Mouse (Mus musculus): ENCODE measurements around the gene Gal3st4.

The Gal3st4 gene

GRCm38 (mm10) chr5:138262582-138263240, 9.9 kb downstream of the Gal3st4 start:
- DNase-seq (ENCODE audit: extremely low read depth, low read depth, low spot score): no peak

GRCm38 (mm10) chr5:138262001-138262400, 10.6 kb downstream of the Gal3st4 start:
- no peak for DNase-seq (ENCODE audit: extremely low read depth, low read depth, low spot score)

GRCm38 (mm10) chr5:138260834-138261233, 11.8 kb downstream of the Gal3st4 start:
- DNase-seq (ENCODE audit: extremely low read depth, low read depth, low spot score): no peak

- no peak for DNase-seq (ENCODE audit: extremely low read depth, low read depth, low spot score)
Observed at GRCm38 (mm10) chr5:138260051-138260450, 12.6 kb downstream of the Gal3st4 start.

GRCm38 (mm10) chr5:138258993-138259392, 13.6 kb downstream of the Gal3st4 start:
- DNase-seq (ENCODE audit: extremely low read depth, low read depth, low spot score): no peak

- DNase-seq (ENCODE audit: extremely low read depth, low read depth, low spot score): no peak
Observed at GRCm38 (mm10) chr5:138258542-138258941, 14.1 kb downstream of the Gal3st4 start.

GRCm38 (mm10) chr5:138258078-138258477, 14.6 kb downstream of the Gal3st4 start:
- no peak for DNase-seq (ENCODE audit: extremely low read depth, low read depth, low spot score)

GRCm38 (mm10) chr5:138257585-138257978, 15.1 kb downstream of the Gal3st4 start:
- DNase-seq (ENCODE audit: extremely low read depth, low read depth, low spot score): no peak

- DNase-seq (ENCODE audit: extremely low read depth, low read depth, low spot score): no peak
Observed at GRCm38 (mm10) chr5:138256966-138257584, 15.6 kb downstream of the Gal3st4 start.

- no peak for DNase-seq (ENCODE audit: extremely low read depth, low read depth, low spot score)
Observed at GRCm38 (mm10) chr5:138256094-138256467, 16.6 kb downstream of the Gal3st4 start.

- DNase-seq (ENCODE audit: extremely low read depth, low read depth, low spot score): peak; percentile 89
Observed at GRCm38 (mm10) chr5:138255353-138256093, 17.1 kb downstream of the Gal3st4 start, which contains the start of gene Lamtor4. Lamtor4 (plus strand) TSS chr5:138255482.

- no peak for DNase-seq (ENCODE audit: extremely low read depth, low read depth, low spot score)
Observed at GRCm38 (mm10) chr5:138253061-138253460, 19.6 kb downstream of the Gal3st4 start.

GRCm38 (mm10) chr5:138251144-138251543, 21.5 kb downstream of the Gal3st4 start:
- no peak for DNase-seq (ENCODE audit: extremely low read depth, low read depth, low spot score)

GRCm38 (mm10) chr5:138241511-138241910, 31.1 kb downstream of the Gal3st4 start:
- DNase-seq (ENCODE audit: extremely low read depth, low read depth, low spot score): no peak

- no peak for DNase-seq (ENCODE audit: extremely low read depth, low read depth, low spot score)
Observed at GRCm38 (mm10) chr5:138234224-138234623, 38.4 kb downstream of the Gal3st4 start.

GRCm38 (mm10) chr5:138233778-138234177, 38.9 kb downstream of the Gal3st4 start:
- no peak for DNase-seq (ENCODE audit: extremely low read depth, low read depth, low spot score)

GRCm38 (mm10) chr5:138229511-138229910, 43.1 kb downstream of the Gal3st4 start:
- DNase-seq (ENCODE audit: extremely low read depth, low read depth, low spot score): no peak

GRCm38 (mm10) chr5:138228026-138228425, 44.6 kb downstream of the Gal3st4 start:
- DNase-seq (ENCODE audit: extremely low read depth, low read depth, low spot score): no peak

GRCm38 (mm10) chr5:138227367-138227766, 45.3 kb downstream of the Gal3st4 start:
- DNase-seq (ENCODE audit: extremely low read depth, low read depth, low spot score): no peak

GRCm38 (mm10) chr5:138226491-138226890, 46.1 kb downstream of the Gal3st4 start:
- DNase-seq (ENCODE audit: extremely low read depth, low read depth, low spot score): no peak

- no peak for DNase-seq (ENCODE audit: extremely low read depth, low read depth, low spot score)
Observed at GRCm38 (mm10) chr5:138225700-138226099, 46.9 kb downstream of the Gal3st4 start, which contains the start of gene Nxpe5. Nxpe5 (plus strand) TSS chr5:138225898.

- DNase-seq (ENCODE audit: extremely low read depth, low read depth, low spot score): no peak
Observed at GRCm38 (mm10) chr5:138223287-138223686, 49.4 kb downstream of the Gal3st4 start.
